Mouse (Mus musculus) layer of hippocampus, adult 18-20 months (tissue): Measurements from ENCODE around the gene Olfr444. TPM values are rescaled to one million over a fixed set of nuclear protein-coding genes. Genes with fewer than 3 reads are reported as not detected.

Experiments used
- DNase-seq, 2 experiments: peaks; one replicate each; pipeline ENCODE4 v3.0.0; 2022; ENCODE audit warnings: low spot score in 2 of 2
- long read RNA-seq: library from polyadenylated mRNA; stranded (forward); transcript quantifications from one replicate; pipeline ENCODE4 v2.0.0, GENCODE M21; 2021
- total RNA-seq, 2 experiments: library from RNA; stranded (reverse); gene quantifications; 2 replicates each; pipeline ENCODE4 v1.2.3; 2021

Gene Olfr444
- not detected for total RNA-seq
- long read RNA-seq, result 0 reads

DNA sequence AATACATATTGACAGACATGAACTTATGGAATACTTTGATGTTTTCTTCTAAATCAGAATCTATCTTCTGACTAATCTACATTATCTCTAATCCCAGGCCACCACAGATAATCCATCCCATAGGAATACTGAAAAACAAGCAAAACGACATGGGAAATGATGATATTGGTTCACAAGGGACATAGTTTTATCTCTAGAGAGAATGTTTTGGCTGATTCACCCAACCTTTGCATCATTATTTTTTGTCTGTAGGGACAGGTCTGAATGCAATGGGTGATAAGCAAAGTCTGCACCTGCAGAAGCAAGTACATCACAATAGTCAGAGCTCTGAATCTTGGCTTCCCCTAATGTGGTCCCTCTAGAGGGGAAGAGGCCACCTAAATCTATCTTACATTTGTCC is at the start of gene Olfr444:
Olfr444 (plus strand) TSS at position 301 of the 400 bp plus-strand sequence.
- DNase-seq, result no peak

DNA sequence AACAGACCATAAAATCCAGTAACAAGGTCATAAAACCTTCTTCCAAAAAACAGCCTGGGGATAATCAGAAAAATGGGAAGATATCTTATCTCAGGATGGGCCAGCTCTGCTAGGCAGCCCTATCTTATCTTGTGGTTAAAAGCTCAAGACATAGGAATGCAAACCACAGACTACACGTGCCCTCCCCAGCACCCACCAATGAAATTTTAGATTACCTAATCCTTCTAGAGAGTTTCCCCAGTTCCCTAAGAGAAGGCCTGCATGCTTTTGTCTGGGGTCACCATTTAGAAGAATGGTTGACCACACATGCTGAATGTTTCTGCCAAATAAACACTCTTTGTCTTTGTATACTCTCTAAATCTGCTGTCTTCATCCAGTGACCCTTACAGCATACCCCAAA is 48.5 kb upstream of the Olfr444 start:
- no peak for DNase-seq

DNA sequence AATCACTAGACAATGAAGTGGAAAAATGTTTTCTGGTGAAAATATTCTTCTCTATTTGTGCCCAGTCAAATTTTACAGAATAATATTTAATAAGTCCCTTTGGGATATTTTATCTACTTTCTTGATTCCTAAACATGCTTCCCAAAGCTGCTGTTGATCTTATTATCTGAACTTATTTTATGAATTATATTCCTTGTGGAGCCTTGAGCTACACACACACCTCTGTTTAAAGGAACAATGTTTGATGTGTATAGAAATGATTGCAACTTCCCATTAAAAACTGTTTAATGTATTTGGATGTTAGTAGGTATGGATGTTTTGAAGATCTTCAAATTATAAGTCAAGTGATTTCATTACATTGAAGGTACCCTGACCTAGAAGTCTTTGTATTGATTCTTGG is 40.3 kb upstream of the Olfr444 start, which contains the start of gene Olfr447:
Olfr447 (plus strand) TSS at position 301 of the 400 bp plus-strand sequence.
- DNase-seq, result no peak

DNA sequence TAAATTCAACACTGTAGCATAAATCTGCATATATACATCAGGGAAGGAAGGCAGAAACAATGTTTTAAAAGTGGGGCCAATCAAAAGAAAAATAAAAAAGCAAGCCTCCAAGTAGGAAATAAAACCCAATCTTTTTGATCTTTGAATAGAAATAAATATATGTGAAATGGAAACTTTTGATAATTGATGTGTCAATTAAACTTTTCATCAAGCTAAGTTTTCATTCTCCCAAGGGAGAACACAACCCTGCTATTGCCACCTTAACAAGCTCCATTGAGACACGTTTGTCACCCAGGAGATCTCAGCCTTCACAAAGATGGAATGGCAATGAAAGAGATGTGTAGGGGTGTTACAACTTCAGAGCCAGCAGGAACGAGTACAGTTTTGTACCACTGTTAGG is 27.8 kb upstream of the Olfr444 start, which contains the start of gene Olfr446:
Olfr446 (plus strand) TSS at position 301 of the 400 bp plus-strand sequence.
- no peak for DNase-seq

DNA sequence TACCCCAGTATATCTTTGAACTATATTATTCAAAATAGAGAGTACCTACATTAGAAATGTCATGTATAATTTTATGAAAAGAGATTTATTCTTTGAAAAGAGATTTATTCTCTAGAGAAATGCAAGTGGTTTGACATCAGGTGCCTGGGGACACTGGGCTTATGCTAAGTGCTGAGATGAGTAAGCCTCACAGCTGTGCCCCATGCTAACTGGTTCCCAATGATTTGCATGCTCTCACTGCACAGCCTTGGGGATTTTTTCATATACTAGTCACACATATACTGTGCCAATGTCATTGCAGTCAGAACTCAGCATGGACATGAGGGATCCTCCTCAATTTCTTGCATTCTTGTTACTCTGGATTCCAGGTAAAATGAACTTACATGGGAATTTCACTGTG is 31.5 kb downstream of the Olfr444 start:
- DNase-seq, result no peak

Other genes starting within 250 kb of the Olfr444 start
- gene Tcaf1, start 239.0 kb upstream of the Olfr444 start, total RNA-seq, result 100 to 1,000 TPM; 205 to 214 TPM
- not detected for gene Olfr453, start 209.7 kb upstream of the Olfr444 start, total RNA-seq
- not detected for gene Olfr38, start 192.7 kb upstream of the Olfr444 start, total RNA-seq
- not detected for gene Olfr452, start 164.0 kb upstream of the Olfr444 start, total RNA-seq
- not detected for gene Olfr450, start 137.1 kb upstream of the Olfr444 start, total RNA-seq
- not detected for gene Olfr449, start 114.7 kb upstream of the Olfr444 start, total RNA-seq
- gene Olfr448, start 58.6 kb upstream of the Olfr444 start, total RNA-seq, result not detected
- gene Olfr447, start 40.2 kb upstream of the Olfr444 start, total RNA-seq, result not detected
- gene Olfr446, start 27.7 kb upstream of the Olfr444 start, total RNA-seq, result not detected
- gene Olfr441, start 157.3 kb downstream of the Olfr444 start, total RNA-seq, result not detected
- not detected for gene Olfr237-ps1, start 197.5 kb downstream of the Olfr444 start, total RNA-seq
- not detected for gene Olfr437, start 214.2 kb downstream of the Olfr444 start, total RNA-seq
- not detected for gene Olfr13, start 223.1 kb downstream of the Olfr444 start, total RNA-seq
- gene Olfr435, start 248.1 kb downstream of the Olfr444 start, total RNA-seq, result not detected